Mouse (Mus musculus) gastrocnemius, adult 18-20 months (tissue): ENCODE results near the gene Klhl32. TPM values are rescaled to one million over a fixed set of nuclear protein-coding genes. Genes with fewer than 3 reads are reported as not detected.

Experiments
- total RNA-seq, 2 experiments: library from RNA; stranded (reverse); gene quantifications; 2 replicates each; pipeline ENCODE4 v1.2.3; 2021

The Klhl32 gene
- total RNA-seq, 2 experiments from 2014 or later: 0.09 to 0.31 TPM

Other genes with a start within 250 kb of the Klhl32 start
- gene Ndufaf4, start 47.0 kb upstream of the Klhl32 start, total RNA-seq: 10 to 100 TPM; 39.2 to 41.0 TPM
- under 1 TPM; 0.34 to 0.78 TPM for gene Gpr63, start 115.3 kb upstream of the Klhl32 start, total RNA-seq